Mouse (Mus musculus) limb, embryonic 11.5 days (tissue): Measurements from ENCODE around the gene Pnkd. TPM values are rescaled to one million over a fixed set of nuclear protein-coding genes. Genes with fewer than 3 reads are reported as not detected.
"Not testable (repeated sequence)": the region's sequence is repeated elsewhere in the genome, so short reads cannot be mapped to it uniquely, and the experiment has no call there.

Experiments used
- ATAC-seq: fragments of 200-750 bp; cut with Nextera tagmentation; 2 replicates; pipeline ENCODE4 v1.8.0; 2017; ENCODE audit warnings: low read depth; ENCODE audit not compliant: insufficient number of reproducible peaks, low FRiP score, low TSS enrichment
- DNase-seq: peaks from one replicate; pipeline ENCODE4 v3.0.0-alpha.2; 2015; ENCODE audit warnings: low spot score
- H3K27ac ChIP-seq: fragments of 300-500 bp; sonication (generic); replicated peaks from 2 replicates; pipeline ENCODE4 v1.5.1; 2014; ENCODE audit warnings: low read depth, mild to moderate bottlenecking, low read length
- H3K27me3 ChIP-seq: fragments of 300-500 bp; sonication (generic); 2 replicates; pipeline ENCODE4 v1.6.1; 2014; ENCODE audit warnings: mild to moderate bottlenecking, low read length, mixed read lengths; ENCODE audit not compliant: control insufficient read depth, insufficient read depth
- H3K36me3 ChIP-seq: fragments of 300-500 bp; sonication (generic); 2 replicates; pipeline ENCODE4 v1.6.1; 2014; ENCODE audit warnings: mild to moderate bottlenecking, low read length, moderate library complexity, mixed read lengths; ENCODE audit not compliant: control insufficient read depth, insufficient read depth
- H3K4me1 ChIP-seq: fragments of 300-500 bp; sonication (generic); 2 replicates; pipeline ENCODE4 v1.6.1; 2014; ENCODE audit warnings: low read length, mixed read lengths; ENCODE audit not compliant: control insufficient read depth, insufficient read depth
- H3K4me2 ChIP-seq: fragments of 300-500 bp; sonication (generic); 2 replicates; pipeline ENCODE4 v1.6.1; 2014; ENCODE audit warnings: low read depth, mild to moderate bottlenecking, moderate library complexity; ENCODE audit not compliant: severe bottlenecking
- H3K4me3 ChIP-seq: fragments of 300-500 bp; sonication (generic); 2 replicates; pipeline ENCODE4 v1.5.1; 2014; ENCODE audit warnings: low read depth, low read length
- H3K9ac ChIP-seq: fragments of 300-500 bp; sonication (generic); 2 replicates; pipeline ENCODE4 v1.6.1; 2014; ENCODE audit warnings: mild to moderate bottlenecking, low read length
- H3K9me3 ChIP-seq: fragments of 300-500 bp; sonication (generic); 2 replicates; pipeline ENCODE4 v1.6.1; 2016; ENCODE audit warnings: low read length; ENCODE audit not compliant: control insufficient read depth
- WGBS: fragments of 180-500 bp; shearing (Covaris S2); extraction: QIAGEN DNeasy Blood & Tissue Kit; methylation state at CpG from one replicate; pipeline ENCODE4 v1.1.7; 2014; 5-methylcytosine and 5-hydroxymethylcytosine counted together
- microRNA counts: library from miRNA; unstranded; fragments of <30 nt; microRNA quantifications from one replicate; lab custom pipeline; 2016
- microRNA-seq: library from miRNA; unstranded; fragments of <30 nt; microRNA quantifications from one replicate; pipeline ENCODE4, GENCODE M21; 2016
- polyA plus RNA-seq: library from polyadenylated mRNA; unstranded; fragments of >200 nt; fragmentation: Nextera tagmentation; extraction: Ambion mirVana; gene quantifications from 2 replicates; pipeline ENCODE4 v1.2.1, GENCODE M21; 2014

Gene Pnkd
- polyA plus RNA-seq, 1 experiment from 2014 or later: 119 TPM

- peak overlapping the region; percentile 32 for H3K4me3 ChIP-seq
- H3K4me2 ChIP-seq: peak overlapping the region; percentile 70
- not testable (repeated sequence) for H3K9me3 ChIP-seq, ATAC-seq, H3K9ac ChIP-seq, H3K27me3 ChIP-seq, H3K36me3 ChIP-seq, H3K4me1 ChIP-seq, DNase-seq
- peak overlapping the region; percentile 76; the same call in 1 of the 2 replicates for H3K27ac ChIP-seq
- WGBS: 12% methylated on average over 12 of the region's 12 CpGs
These were observed 111.9 kb downstream of the Pnkd start for GRCm38 (mm10) chr1:74396456-74397222.

DNA sequence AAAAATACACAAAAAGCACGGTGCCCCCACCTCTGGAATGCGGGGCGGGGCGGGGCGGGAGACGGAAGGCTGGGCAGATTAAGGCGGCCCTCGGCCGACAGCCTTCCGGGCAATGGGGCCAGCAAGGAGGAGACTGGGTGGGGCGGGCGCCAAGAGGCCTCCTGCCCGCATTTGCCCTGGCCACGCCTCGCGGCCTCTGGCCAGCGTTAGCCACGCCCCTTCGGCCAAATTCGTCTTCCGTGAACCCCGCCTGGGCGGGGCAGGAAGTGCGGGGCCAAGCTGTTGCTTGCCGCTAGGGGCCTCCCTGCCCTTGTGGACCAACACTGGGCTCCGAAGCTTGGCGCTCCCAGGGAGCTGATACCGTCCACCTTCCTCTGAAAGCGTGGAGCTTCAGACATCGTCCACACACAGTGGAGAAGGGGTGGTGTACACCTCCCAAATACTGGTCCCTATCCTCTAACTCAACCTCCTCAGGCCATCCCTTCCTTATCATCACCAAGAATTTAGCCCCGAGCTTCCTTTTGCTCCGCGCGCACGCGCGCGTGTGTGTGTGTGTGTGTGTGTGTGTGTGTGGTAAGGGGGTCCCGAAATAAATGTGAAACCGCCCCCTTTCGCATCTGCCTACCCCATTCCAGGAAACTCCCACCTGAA lies 112.7 kb downstream of the Pnkd start:
- 0% methylated on average over 41 of the region's 41 CpGs for WGBS
- Histone ChIP-seq H3K36me3 (peaks cover 8% of the 10 kb centered on the region; the same call in 1 of the 2 replicates), H3K4me1 (peaks cover 3% of the 10 kb centered on the region; the same call in 1 of the 2 replicates), H3K4me2 (peak overlapping the region; percentile 70), H3K4me3 (peak overlapping the region; percentile 32), H3K27ac (peak overlapping the region; percentile 76; the same call in 1 of the 2 replicates), H3K9ac (peak overlapping the region; percentile 66), H3K9me3 (no peaks in the 10 kb centered on the region), H3K27me3 (no peaks in the 10 kb centered on the region)
- ATAC-seq (peak; percentile 90), DNase-seq (peak; percentile 98)

GRCm38 (mm10) chr1:74397919-74398451 lies 113.3 kb downstream of the Pnkd start:
- H3K9ac ChIP-seq: peak overlapping the region; percentile 66
- peak overlapping the region; percentile 70 for H3K4me2 ChIP-seq
- peak; percentile 83 for DNase-seq
- H3K9me3 ChIP-seq: no peaks in the 10 kb centered on the region
- peak overlapping the region; percentile 76; the same call in 1 of the 2 replicates for H3K27ac ChIP-seq
- ATAC-seq: peak; percentile 23
- peaks cover 3% of the 10 kb centered on the region; the same call in 1 of the 2 replicates for H3K4me1 ChIP-seq
- no peaks in the 10 kb centered on the region for H3K27me3 ChIP-seq
- peak overlapping the region; percentile 32 for H3K4me3 ChIP-seq
- H3K36me3 ChIP-seq: peaks cover 8% of the 10 kb centered on the region; the same call in 1 of the 2 replicates
- WGBS: 4% methylated on average over 11 of the region's 11 CpGs

GRCm38 (mm10) chr1:74400531-74400930 lies 115.8 kb downstream of the Pnkd start:
- H3K4me2 ChIP-seq: no peak overlapping the region
- no peaks in the 10 kb centered on the region for H3K9me3 ChIP-seq
- 88% methylated on average over 3 of the region's 3 CpGs for WGBS
- no peaks in the 10 kb centered on the region for H3K36me3 ChIP-seq
- ATAC-seq (no peak), DNase-seq (no peak)
- H3K4me1 ChIP-seq: no peaks in the 10 kb centered on the region
- H3K27ac ChIP-seq: no peak overlapping the region
- H3K27me3 ChIP-seq: no peaks in the 10 kb centered on the region
- no peak overlapping the region for H3K4me3 ChIP-seq
- no peak overlapping the region for H3K9ac ChIP-seq

- DNase-seq: no peak
- Histone ChIP-seq H3K9me3 (no peaks in the 10 kb centered on the region), H3K27me3 (no peaks in the 10 kb centered on the region), H3K4me2 (no peak overlapping the region), H3K27ac (no peak overlapping the region), H3K4me1 (no peaks in the 10 kb centered on the region), H3K4me3 (no peak overlapping the region), H3K9ac (no peak overlapping the region), H3K36me3 (no peaks in the 10 kb centered on the region)
- 54% methylated on average over 16 of the region's 16 CpGs for WGBS
- no peak for ATAC-seq
These were observed 116.4 kb downstream of the Pnkd start for GRCm38 (mm10) chr1:74401015-74401702.

MicroRNAs encoded within 50 kb of the gene (microRNA counts, 519-probe panel; counts per million panel counts)
- microRNA mmu-miR-26b (lab: Ali Mortazavi, UCI): 4,079 counts per million, percentile 60 among the panel's probes with 10 or more counts

Small RNA genes lying within 50 kb of the gene (microRNA-seq; reads per million reads assigned to microRNA genes)
- gene Mir26b: 17,359 reads per million, percentile 97 among the genes with 10 or more reads in this experiment

Other genes with a start within 250 kb of the Pnkd start
- 36.3 and 36.9 TPM in 2 replicates for gene Tns1, start 160.5 kb upstream of the Pnkd start, polyA plus RNA-seq
- 0.07 TPM in 1 of 2 replicates, not detected in the other for gene Rufy4, start 159.4 kb upstream of the Pnkd start, polyA plus RNA-seq
- gene Cxcr2, start 130.9 kb upstream of the Pnkd start, polyA plus RNA-seq: 0.08 and 0.14 TPM in 2 replicates
- not detected in 2 replicates for gene Cxcr1, start 90.3 kb upstream of the Pnkd start, polyA plus RNA-seq
- 314 and 323 TPM in 2 replicates for gene Arpc2, start 48.8 kb upstream of the Pnkd start, polyA plus RNA-seq
- 0.51 TPM in 1 of 2 replicates, not detected in the other for gene Gpbar1, start 6.4 kb upstream of the Pnkd start, polyA plus RNA-seq
- gene Aamp, start 192 bp upstream of the Pnkd start, polyA plus RNA-seq: 218 and 223 TPM in 2 replicates
- 10.3 and 10.5 TPM in 2 replicates for gene Tmbim1, start 20.7 kb downstream of the Pnkd start, polyA plus RNA-seq
- 0.25 and 0.79 TPM in 2 replicates for gene Catip, start 77.2 kb downstream of the Pnkd start, polyA plus RNA-seq
- gene Slc11a1, start 90.3 kb downstream of the Pnkd start, polyA plus RNA-seq: 1.0 and 1.8 TPM in 2 replicates
- gene Ctdsp1, start 106.6 kb downstream of the Pnkd start, polyA plus RNA-seq: 74.7 and 75.8 TPM in 2 replicates
- 0.16 and 0.18 TPM in 2 replicates for gene Vil1, start 124.4 kb downstream of the Pnkd start, polyA plus RNA-seq
- gene Cnot9, start 221.1 kb downstream of the Pnkd start, polyA plus RNA-seq: 113 and 120 TPM in 2 replicates